Comparison of ENCODE assay signal across 1 mouse cellular context in the genomic region with DNA sequence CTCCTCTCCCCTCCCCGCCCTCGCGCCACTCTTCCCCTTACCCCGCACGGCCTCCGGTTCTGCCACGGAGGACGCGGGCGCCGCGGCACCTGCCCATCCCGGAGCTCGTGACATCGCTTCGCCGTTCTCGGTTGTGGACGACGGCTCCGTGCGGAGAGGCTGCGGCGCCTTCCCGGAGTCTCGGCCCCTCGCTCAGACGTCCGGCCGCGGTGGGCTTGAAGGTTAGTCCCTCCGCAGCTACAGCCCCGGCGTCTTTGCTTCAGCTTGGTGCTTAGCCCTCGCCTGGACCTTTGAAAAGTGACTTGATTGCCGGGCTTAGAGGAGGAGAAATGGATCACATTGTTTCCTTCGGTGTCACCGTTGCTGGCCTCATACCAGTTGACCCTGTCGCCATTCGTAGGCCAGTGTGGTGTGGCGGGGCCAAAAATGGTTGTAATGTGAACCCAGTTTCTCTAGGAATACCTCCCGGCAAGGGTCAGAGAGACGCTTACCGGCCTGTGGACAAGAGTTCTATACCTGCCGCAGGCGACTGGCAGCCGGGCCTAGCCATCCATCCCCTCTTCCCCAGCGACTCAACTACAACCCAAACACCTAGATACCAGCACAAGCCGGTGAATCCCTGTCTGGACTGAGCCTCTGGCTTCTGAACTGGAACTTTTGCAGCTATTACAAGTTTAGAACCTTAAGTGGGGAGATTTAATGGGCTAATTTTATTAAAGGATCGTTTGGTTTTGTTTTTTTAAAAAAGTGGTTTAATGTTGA.
TF ChIP-seq lines count a peak whose summit lies in the region.

No protein-coding gene starts in this region.

TF ChIP-seq in CH12.LX, 34 proteins besides CTCF, POLR2A, EP300 and RAD21:
- TF ChIP-seq TBP (conservative IDR thresholded peaks at IDR 0.05; ENCODE audit: low read depth, low read length) (0 out of 2 replicates have a peak, but pooled peaks have one; percentile 3), SIN3A (IDR thresholded peaks at IDR 0.05; ENCODE audit: low read length) (peak; percentile 76), UBTF (IDR thresholded peaks at IDR 0.05; ENCODE audit: low read depth, low read length) (peak; percentile 46; the same call in 1 of the 2 replicates), ZMIZ1 (IDR thresholded peaks at IDR 0.05; ENCODE audit: low read depth, low read length) (peak; percentile 69), NELFE (IDR thresholded peaks at IDR 0.05; ENCODE audit: low read depth, low read length) (no peak), BHLHE40 (IDR thresholded peaks at IDR 0.05; ENCODE audit: low read depth, low read length) (no peak), CHD2 (IDR thresholded peaks at IDR 0.05; ENCODE audit: low read length) (peak; percentile 73), MAX (IDR thresholded peaks at IDR 0.05; ENCODE audit: low read length) (0 out of 2 replicates have a peak, but pooled peaks have one; percentile 50), KAT2A (IDR thresholded peaks at IDR 0.05; ENCODE audit: insufficient replicate concordance, low read length) (no peak), POLR2AphosphoS2 (IDR thresholded peaks at IDR 0.05; ENCODE audit: low read depth, low read length) (0 out of 2 replicates have a peak, but pooled peaks have one; percentile 85)
